Mouse (Mus musculus): ENCODE results near the gene Sdhd. TPM values are rescaled to one million over a fixed set of nuclear protein-coding genes. Genes with fewer than 3 reads are reported as not detected.

The Sdhd gene
- total RNA-seq, 2 experiments from 2014 or later: 275 to 307 TPM

Other genes starting within 250 kb of the Sdhd start
- gene Plet1, start 109.3 kb downstream of the Sdhd start, total RNA-seq (2014; fragmentation: Nextera tagmentation): not detected in 2 replicates
- gene Plet1, start 109.3 kb downstream of the Sdhd start, total RNA-seq (2017): not detected in 2 replicates
- 76.0 and 81.6 TPM in 2 replicates for gene Pts, start 75.1 kb downstream of the Sdhd start, total RNA-seq (2014; fragmentation: Nextera tagmentation)
- gene Pts, start 75.1 kb downstream of the Sdhd start, total RNA-seq (2017): 45.2 and 74.2 TPM in 2 replicates
- 1.8 TPM in 1 of 2 replicates, not detected in the other for gene Il18, start 49.0 kb downstream of the Sdhd start, total RNA-seq (2014; fragmentation: Nextera tagmentation)
- 1.5 TPM in 1 of 2 replicates, not detected in the other for gene Il18, start 49.0 kb downstream of the Sdhd start, total RNA-seq (2017)
- 0.20 TPM in 1 of 2 replicates, not detected in the other for gene Bco2, start 48.6 kb downstream of the Sdhd start, total RNA-seq (2014; fragmentation: Nextera tagmentation)
- gene Bco2, start 48.6 kb downstream of the Sdhd start, total RNA-seq (2017): 0.50 and 0.89 TPM in 2 replicates
- not detected in 2 replicates for gene Tex12, start 42.5 kb downstream of the Sdhd start, total RNA-seq (2014; fragmentation: Nextera tagmentation)
- not detected in 2 replicates for gene Tex12, start 42.5 kb downstream of the Sdhd start, total RNA-seq (2017)
- gene Timm8b, start 98 bp upstream of the Sdhd start, total RNA-seq (2014; fragmentation: Nextera tagmentation): 176 and 190 TPM in 2 replicates
- 253 and 291 TPM in 2 replicates for gene Timm8b, start 98 bp upstream of the Sdhd start, total RNA-seq (2017)
- gene Pih1d2, start 13.5 kb upstream of the Sdhd start, total RNA-seq (2014; fragmentation: Nextera tagmentation): 3.5 and 3.8 TPM in 2 replicates
- 10.4 TPM in 1 of 2 replicates, not detected in the other for gene Pih1d2, start 13.5 kb upstream of the Sdhd start, total RNA-seq (2017)
- 21.6 and 27.6 TPM in 2 replicates for gene Nkapd1, start 13.7 kb upstream of the Sdhd start, total RNA-seq (2014; fragmentation: Nextera tagmentation)
- gene Nkapd1, start 13.7 kb upstream of the Sdhd start, total RNA-seq (2017): 46.2 and 51.8 TPM in 2 replicates
- 41.0 and 51.5 TPM in 2 replicates for gene Dlat, start 56.0 kb upstream of the Sdhd start, total RNA-seq (2014; fragmentation: Nextera tagmentation)
- gene Dlat, start 56.0 kb upstream of the Sdhd start, total RNA-seq (2017): 52.4 and 68.9 TPM in 2 replicates
- not detected in 2 replicates for gene Dixdc1, start 135.7 kb upstream of the Sdhd start, total RNA-seq (2014; fragmentation: Nextera tagmentation)
- gene Dixdc1, start 135.7 kb upstream of the Sdhd start, total RNA-seq (2017): not detected in 2 replicates
- not detected in 2 replicates for gene 2310030G06Rik, start 142.7 kb upstream of the Sdhd start, total RNA-seq (2014; fragmentation: Nextera tagmentation)
- not detected in 2 replicates for gene 2310030G06Rik, start 142.7 kb upstream of the Sdhd start, total RNA-seq (2017)
- gene Cryab, start 147.5 kb upstream of the Sdhd start, total RNA-seq (2014; fragmentation: Nextera tagmentation): not detected in 2 replicates
- not detected in 2 replicates for gene Cryab, start 147.5 kb upstream of the Sdhd start, total RNA-seq (2017)
- gene Hspb2, start 148.5 kb upstream of the Sdhd start, total RNA-seq (2014; fragmentation: Nextera tagmentation): not detected in 2 replicates
- not detected in 2 replicates for gene Hspb2, start 148.5 kb upstream of the Sdhd start, total RNA-seq (2017)
- 12.7 and 21.0 TPM in 2 replicates for gene Fdxacb1, start 164.4 kb upstream of the Sdhd start, total RNA-seq (2014; fragmentation: Nextera tagmentation)
- 10.5 and 10.8 TPM in 2 replicates for gene Fdxacb1, start 164.4 kb upstream of the Sdhd start, total RNA-seq (2017)
- gene Alg9, start 171.2 kb upstream of the Sdhd start, total RNA-seq (2014; fragmentation: Nextera tagmentation): 25.0 and 36.0 TPM in 2 replicates
- gene Alg9, start 171.2 kb upstream of the Sdhd start, total RNA-seq (2017): 19.5 and 24.5 TPM in 2 replicates
- 11.8 and 30.5 TPM in 2 replicates for gene 1110032A03Rik, start 171.7 kb upstream of the Sdhd start, total RNA-seq (2014; fragmentation: Nextera tagmentation)
- 19.4 and 26.2 TPM in 2 replicates for gene 1110032A03Rik, start 171.7 kb upstream of the Sdhd start, total RNA-seq (2017)
- gene Ppp2r1b, start 241.5 kb upstream of the Sdhd start, total RNA-seq (2014; fragmentation: Nextera tagmentation): 89.1 and 93.7 TPM in 2 replicates
- gene Ppp2r1b, start 241.5 kb upstream of the Sdhd start, total RNA-seq (2017): 88.2 and 109 TPM in 2 replicates

Measured in megakaryocyte-erythroid progenitor cell, adult 5-6 weeks (primary cell).